Mouse (Mus musculus) neural tube, embryonic 13.5 days (tissue): ENCODE measurements around the gene Txnrd1. TPM values are rescaled to one million over a fixed set of nuclear protein-coding genes. Genes with fewer than 3 reads are reported as not detected.

ENCODE experiments used
- ATAC-seq: fragments of 200-750 bp; cut with Nextera tagmentation; 2 replicates; pipeline ENCODE4 v1.8.0; 2017; ENCODE audit warnings: low read depth, mild to moderate bottlenecking, moderate TSS enrichment, moderate library complexity
- H3K27ac ChIP-seq: fragments of 300-500 bp; sonication (generic); replicated peaks from 2 replicates; pipeline ENCODE4 v1.5.1; 2015; ENCODE audit warnings: moderate library complexity, mild to moderate bottlenecking, inconsistent platforms
- H3K27me3 ChIP-seq: fragments of 300-500 bp; sonication (generic); 2 replicates; pipeline ENCODE4 v1.6.1; 2015; ENCODE audit warnings: mild to moderate bottlenecking, inconsistent platforms
- H3K36me3 ChIP-seq: fragments of 300-500 bp; sonication (generic); 2 replicates; pipeline ENCODE4 v1.6.1; 2015; ENCODE audit warnings: mild to moderate bottlenecking, inconsistent platforms
- H3K4me1 ChIP-seq: fragments of 300-500 bp; sonication (generic); replicated peaks from 2 replicates; pipeline ENCODE4 v1.6.1; 2015; ENCODE audit warnings: inconsistent platforms
- H3K4me2 ChIP-seq: fragments of 300-500 bp; sonication (generic); 2 replicates; pipeline ENCODE4 v1.6.1; 2015; ENCODE audit warnings: inconsistent platforms, mild to moderate bottlenecking, moderate library complexity
- H3K4me3 ChIP-seq: fragments of 300-500 bp; sonication (generic); 2 replicates; pipeline ENCODE4 v1.5.1; 2015; ENCODE audit warnings: mild to moderate bottlenecking, inconsistent platforms
- H3K9ac ChIP-seq: fragments of 300-500 bp; sonication (generic); 2 replicates; pipeline ENCODE4 v1.6.1; 2015; ENCODE audit warnings: moderate library complexity, mild to moderate bottlenecking, inconsistent platforms
- H3K9me3 ChIP-seq: fragments of 300-500 bp; sonication (generic); 2 replicates; pipeline ENCODE4 v1.6.1; 2016; ENCODE audit warnings: inconsistent platforms
- WGBS: fragments of 180-500 bp; shearing (Covaris S2); methylation state at CpG from one replicate; pipeline ENCODE4 v1.1.7; 2015; 5-methylcytosine and 5-hydroxymethylcytosine counted together
- polyA plus RNA-seq: library from polyadenylated mRNA; unstranded; fragments of >200 nt; fragmentation: Nextera tagmentation; extraction: Ambion mirVana; gene quantifications from 2 replicates; pipeline ENCODE4 v1.2.1, GENCODE M21; 2015

Gene Txnrd1
- polyA plus RNA-seq, 1 experiment from 2014 or later = 112 TPM

DNA sequence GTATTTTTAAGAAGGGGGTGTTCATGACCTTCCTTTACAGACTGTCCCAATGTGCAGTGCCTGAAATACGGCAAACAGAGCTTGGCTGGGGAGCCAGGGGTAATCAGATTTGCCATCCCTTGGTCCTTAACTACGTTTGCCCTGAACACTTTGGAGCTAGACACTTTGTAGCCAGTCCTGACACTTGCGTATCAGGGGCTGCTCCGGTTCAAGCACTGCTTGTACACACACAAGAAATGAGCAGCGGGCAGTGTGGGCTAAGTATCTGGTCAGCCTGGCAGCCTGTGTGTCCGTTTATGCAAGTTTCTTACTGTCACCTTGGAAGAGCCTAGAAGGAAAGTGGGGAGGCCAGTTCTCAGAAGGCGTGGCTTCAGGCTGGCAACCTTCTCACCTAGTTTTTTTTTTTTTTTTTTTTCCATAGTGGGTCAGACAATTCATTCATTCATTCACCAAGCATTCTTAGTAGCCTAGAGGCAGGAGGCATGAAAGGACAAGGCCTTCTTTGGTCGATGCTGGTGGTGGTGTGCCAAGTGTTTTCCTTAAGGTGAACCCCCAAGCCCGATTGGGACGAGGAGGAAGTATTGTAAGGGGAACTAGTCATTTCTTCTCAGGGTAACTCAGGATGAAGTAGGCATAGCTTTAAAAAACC lies 24.4 kb downstream of the Txnrd1 start:
- Histone ChIP-seq H3K36me3 (no peaks in the 10 kb centered on the region), H3K27ac (no peak overlapping the region), H3K27me3 (no peaks in the 10 kb centered on the region), H3K9me3 (no peaks in the 10 kb centered on the region), H3K9ac (peak overlapping the region; percentile 90; the same call in 1 of the 2 replicates), H3K4me3 (peak overlapping the region; percentile 80), H3K4me1 (peaks cover 25% of the 10 kb centered on the region), H3K4me2 (peak overlapping the region; percentile 88)
- no peak for ATAC-seq
- WGBS = 58% methylated on average over 10 of the region's 10 CpGs

DNA sequence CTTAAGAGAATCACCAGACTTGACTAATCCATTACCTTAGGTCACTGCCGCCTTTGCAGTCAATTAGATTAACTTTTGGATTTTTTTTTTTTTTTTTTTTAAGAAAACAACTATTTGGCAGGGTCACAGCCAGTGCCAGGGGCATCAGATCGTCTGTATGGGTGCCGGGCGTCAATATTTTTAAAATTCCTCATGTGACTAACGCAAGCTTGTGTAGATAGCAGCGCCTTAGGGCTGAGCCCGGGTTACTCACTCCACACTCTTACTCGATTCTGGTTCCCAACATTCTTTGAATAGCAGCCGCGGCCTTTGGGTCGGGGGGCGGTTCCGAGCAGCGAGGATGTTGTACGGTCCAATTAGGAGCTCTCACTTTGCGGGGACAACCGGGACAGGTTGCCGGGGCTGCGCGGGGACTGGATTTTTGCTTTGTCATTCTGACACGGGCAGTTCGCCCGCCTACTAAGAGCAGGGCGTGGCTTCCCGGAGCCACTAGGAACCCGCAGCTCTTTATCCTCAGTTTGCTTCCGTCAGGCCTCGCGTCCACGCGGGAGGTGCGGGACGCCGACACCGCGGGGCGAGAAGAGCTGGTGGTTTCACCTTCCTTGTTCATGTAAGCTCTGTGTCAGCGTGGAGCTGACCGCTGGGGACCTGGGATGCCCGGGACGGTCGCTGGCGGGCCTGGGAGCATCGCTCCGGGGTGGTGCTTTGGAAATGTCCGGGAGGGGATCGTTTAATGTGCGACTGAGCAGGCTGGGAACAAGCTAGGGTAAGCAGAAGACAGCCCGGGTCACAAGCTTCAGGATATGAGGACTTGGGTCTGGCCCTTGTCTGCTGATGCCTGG lies 25.2 kb downstream of the Txnrd1 start:
- peak overlapping the region; percentile 80 for H3K4me3 ChIP-seq
- ATAC-seq = peak; percentile 86
- H3K9me3 ChIP-seq = no peaks in the 10 kb centered on the region
- H3K27ac ChIP-seq = peak overlapping the region; percentile 94
- H3K27me3 ChIP-seq = no peaks in the 10 kb centered on the region
- peaks cover 33% of the 10 kb centered on the region for H3K4me1 ChIP-seq
- H3K9ac ChIP-seq = peak overlapping the region; percentile 90
- WGBS = under 1% methylated on average over 49 of the region's 49 CpGs
- H3K4me2 ChIP-seq = peak overlapping the region; percentile 88
- H3K36me3 ChIP-seq = peaks cover 4% of the 10 kb centered on the region

DNA sequence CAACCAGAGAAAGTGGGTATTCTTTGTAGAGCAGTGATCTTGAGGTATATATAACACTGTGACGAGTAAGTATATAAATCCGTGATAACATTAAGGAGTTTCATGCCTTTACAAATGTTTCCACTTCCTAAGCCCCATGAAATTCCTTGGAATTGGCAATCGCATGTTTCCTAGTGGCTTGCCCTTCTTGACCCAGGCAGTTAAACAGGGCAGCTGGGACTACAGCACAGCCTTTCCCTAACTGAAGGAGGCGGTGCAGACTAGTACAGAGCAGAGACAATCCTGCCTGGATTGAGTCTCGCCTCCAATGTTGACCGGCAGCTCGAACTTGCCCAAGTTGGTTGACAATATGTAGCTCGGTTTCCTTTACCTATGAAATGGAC lies 25.8 kb downstream of the Txnrd1 start:
- peak; percentile 81 for ATAC-seq
- H3K9me3 ChIP-seq = no peaks in the 10 kb centered on the region
- H3K4me1 ChIP-seq = peaks cover 36% of the 10 kb centered on the region
- H3K9ac ChIP-seq = peak overlapping the region; percentile 90
- no peaks in the 10 kb centered on the region for H3K27me3 ChIP-seq
- under 1% methylated on average over 8 of the region's 8 CpGs for WGBS
- H3K36me3 ChIP-seq = peaks cover 10% of the 10 kb centered on the region
- peak overlapping the region; percentile 80 for H3K4me3 ChIP-seq
- H3K27ac ChIP-seq = peak overlapping the region; percentile 94
- peak overlapping the region; percentile 88 for H3K4me2 ChIP-seq

- peak; percentile 56 for ATAC-seq
- H3K4me1 ChIP-seq = peaks cover 36% of the 10 kb centered on the region
- H3K27ac ChIP-seq = peak overlapping the region; percentile 94
- peak overlapping the region; percentile 80 for H3K4me3 ChIP-seq
- H3K4me2 ChIP-seq = peak overlapping the region; percentile 88
- H3K36me3 ChIP-seq = peaks cover 15% of the 10 kb centered on the region
- H3K9ac ChIP-seq = peak overlapping the region; percentile 90
- WGBS = under 1% methylated on average over 50 of the region's 50 CpGs
- H3K27me3 ChIP-seq = no peaks in the 10 kb centered on the region
- no peaks in the 10 kb centered on the region for H3K9me3 ChIP-seq
Measured at GRCm38 (mm10) chr10:82860181-82860928, 26.6 kb downstream of the Txnrd1 start.

DNA sequence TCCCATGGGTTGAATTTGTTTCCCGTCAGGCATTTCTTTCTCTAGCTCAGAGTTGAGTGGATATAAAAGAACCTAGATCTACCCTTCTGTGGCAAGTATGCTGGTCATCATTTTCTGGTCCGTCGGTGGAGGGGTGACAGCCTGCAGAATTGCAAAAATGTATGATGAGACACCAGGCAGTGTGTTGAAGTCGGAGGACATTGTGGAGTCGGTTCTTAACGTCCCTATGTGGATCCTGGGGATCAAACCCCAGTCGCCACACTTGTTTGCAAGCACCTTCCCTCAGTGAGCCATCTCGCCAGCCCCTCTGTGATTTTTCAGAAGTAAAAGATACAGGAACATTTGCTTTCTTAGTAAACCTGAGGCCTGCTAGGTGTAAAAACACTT lies 27.2 kb downstream of the Txnrd1 start:
- Histone ChIP-seq H3K9me3 (no peaks in the 10 kb centered on the region), H3K9ac (peak overlapping the region; percentile 90), H3K4me3 (peak overlapping the region; percentile 80), H3K4me2 (peak overlapping the region; percentile 88), H3K4me1 (peaks cover 38% of the 10 kb centered on the region), H3K27ac (peak overlapping the region; percentile 94), H3K27me3 (no peaks in the 10 kb centered on the region), H3K36me3 (peaks cover 15% of the 10 kb centered on the region)
- no peak for ATAC-seq
- 4% methylated on average over 8 of the region's 8 CpGs for WGBS

GRCm38 (mm10) chr10:82863106-82863680 lies 29.4 kb downstream of the Txnrd1 start:
- no peak overlapping the region for H3K4me3 ChIP-seq
- H3K4me1 ChIP-seq = peaks cover 49% of the 10 kb centered on the region
- peak overlapping the region; percentile 39; the same call in 1 of the 2 replicates for H3K9ac ChIP-seq
- WGBS = 75% methylated on average over 5 of the region's 5 CpGs
- peak overlapping the region; percentile 7; the same call in 1 of the 2 replicates for H3K4me2 ChIP-seq
- peaks cover 19% of the 10 kb centered on the region for H3K36me3 ChIP-seq
- no peak overlapping the region for H3K27ac ChIP-seq
- no peaks in the 10 kb centered on the region for H3K9me3 ChIP-seq
- no peak for ATAC-seq
- no peaks in the 10 kb centered on the region for H3K27me3 ChIP-seq

DNA sequence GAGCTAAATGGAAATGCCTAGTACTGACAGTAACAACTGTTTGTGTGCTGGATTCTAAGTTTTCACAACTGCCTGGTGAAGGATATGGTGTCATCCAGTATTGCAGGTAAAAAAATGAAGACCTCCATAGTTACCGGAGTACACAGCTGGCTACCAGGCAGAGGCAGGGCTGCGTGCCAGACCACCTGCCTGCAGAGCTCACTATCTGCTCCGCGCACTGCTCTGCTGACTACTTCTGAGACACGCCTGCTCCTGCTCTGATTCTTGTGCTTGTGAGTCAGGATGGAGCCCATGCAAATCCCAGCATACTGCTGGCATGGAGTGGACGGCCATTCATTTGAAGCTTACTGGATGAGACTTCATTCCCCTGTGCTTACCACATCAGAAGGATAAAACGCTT lies 30.1 kb downstream of the Txnrd1 start:
- WGBS = 70% methylated on average over 7 of the region's 7 CpGs
- Histone ChIP-seq H3K4me3 (no peak overlapping the region), H3K27ac (no peak overlapping the region), H3K9me3 (no peaks in the 10 kb centered on the region), H3K36me3 (peaks cover 19% of the 10 kb centered on the region), H3K27me3 (no peaks in the 10 kb centered on the region), H3K9ac (peak overlapping the region; percentile 27), H3K4me1 (peaks cover 49% of the 10 kb centered on the region), H3K4me2 (no peak overlapping the region)
- ATAC-seq = no peak

- Histone ChIP-seq H3K9ac (no peak within 1 kb of the TSS), H3K27ac (no peak within 1 kb of the TSS), H3K4me2 (no peak within 1 kb of the TSS), H3K27me3 (no peaks in the 10 kb centered on the region), H3K36me3 (peaks cover 27% of the 10 kb centered on the region), H3K4me1 (peaks cover 42% of the 10 kb centered on the region), H3K9me3 (no peaks in the 10 kb centered on the region), H3K4me3 (no peak within 1 kb of the TSS)
- 71% methylated on average over 9 of the region's 9 CpGs for WGBS
- peak; percentile 36; the same call in 1 of the 2 replicates for ATAC-seq
Measured at GRCm38 (mm10) chr10:82866356-82866755, 32.6 kb downstream of the Txnrd1 start, which contains the start of gene Eid3. Eid3 (plus strand) TSS chr10:82866626.

DNA sequence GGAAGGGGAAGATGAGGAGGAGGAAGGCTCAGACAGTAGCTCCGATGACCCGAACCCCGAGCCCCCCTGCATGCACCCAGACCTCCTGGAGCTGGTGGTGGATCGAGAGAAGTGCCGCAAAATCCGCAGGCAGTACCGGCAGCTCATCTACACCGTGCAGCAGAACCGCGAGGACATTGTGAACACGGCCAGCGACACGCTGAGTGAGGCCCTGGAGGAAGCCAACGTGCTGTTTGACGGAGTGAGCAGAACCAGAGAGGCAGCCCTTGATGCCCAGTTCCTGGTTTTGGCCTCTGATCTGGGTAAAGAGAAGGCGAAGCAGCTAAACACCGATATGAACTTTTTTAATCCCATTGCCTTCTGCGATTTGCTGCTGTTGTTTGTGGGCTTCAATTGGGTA lies 33.1 kb downstream of the Txnrd1 start:
- Histone ChIP-seq H3K36me3 (peaks cover 27% of the 10 kb centered on the region), H3K27ac (no peak overlapping the region), H3K4me1 (peaks cover 37% of the 10 kb centered on the region), H3K9me3 (no peaks in the 10 kb centered on the region), H3K4me2 (no peak overlapping the region), H3K27me3 (no peaks in the 10 kb centered on the region), H3K4me3 (no peak overlapping the region), H3K9ac (no peak overlapping the region)
- no peak for ATAC-seq
- WGBS = 85% methylated on average over 18 of the region's 18 CpGs

- ATAC-seq = no peak
- 93% methylated on average over 6 of the region's 6 CpGs for WGBS
- no peaks in the 10 kb centered on the region for H3K9me3 ChIP-seq
Measured at GRCm38 (mm10) chr10:82868418-82869086, 34.8 kb downstream of the Txnrd1 start.

GRCm38 (mm10) chr10:82875446-82875845 lies 41.7 kb downstream of the Txnrd1 start:
- no peaks in the 10 kb centered on the region for H3K27me3 ChIP-seq
- WGBS = 94% methylated on average over 10 of the region's 10 CpGs
- ATAC-seq = no peak
- H3K9me3 ChIP-seq = no peaks in the 10 kb centered on the region
- H3K27ac ChIP-seq = no peak overlapping the region
- no peak overlapping the region for H3K4me3 ChIP-seq
- peaks cover 8% of the 10 kb centered on the region; the same call in 1 of the 2 replicates for H3K4me1 ChIP-seq
- peaks cover 65% of the 10 kb centered on the region for H3K36me3 ChIP-seq
- no peak overlapping the region for H3K4me2 ChIP-seq
- no peak overlapping the region for H3K9ac ChIP-seq

More at GRCm38 (mm10) chr10:82868418-82869086, 34.8 kb downstream of the Txnrd1 start:
- H3K36me3 ChIP-seq = peaks cover 25% of the 10 kb centered on the region
- H3K27me3 ChIP-seq = no peaks in the 10 kb centered on the region
- peaks cover 28% of the 10 kb centered on the region for H3K4me1 ChIP-seq
- no peak overlapping the region for H3K4me3 ChIP-seq
- no peak overlapping the region for H3K27ac ChIP-seq
- H3K4me2 ChIP-seq = no peak overlapping the region
- H3K9ac ChIP-seq = no peak overlapping the region
